Mouse (Mus musculus) CD8-positive naive resting alpha-beta T cell, adult 2 months (primary cell): ENCODE measurements around the gene Tex52.
"Not testable (repeated sequence)": the region's sequence is repeated elsewhere in the genome, so short reads cannot be mapped to it uniquely, and the experiment has no call there.

Experiments used
- DNase-seq, 2 experiments: peaks; one replicate each; pipeline ENCODE4 v3.0.0; 2022; ENCODE audit warnings: low read depth in 2 of 2, low spot score in 2 of 2

Gene Tex52

DNA sequence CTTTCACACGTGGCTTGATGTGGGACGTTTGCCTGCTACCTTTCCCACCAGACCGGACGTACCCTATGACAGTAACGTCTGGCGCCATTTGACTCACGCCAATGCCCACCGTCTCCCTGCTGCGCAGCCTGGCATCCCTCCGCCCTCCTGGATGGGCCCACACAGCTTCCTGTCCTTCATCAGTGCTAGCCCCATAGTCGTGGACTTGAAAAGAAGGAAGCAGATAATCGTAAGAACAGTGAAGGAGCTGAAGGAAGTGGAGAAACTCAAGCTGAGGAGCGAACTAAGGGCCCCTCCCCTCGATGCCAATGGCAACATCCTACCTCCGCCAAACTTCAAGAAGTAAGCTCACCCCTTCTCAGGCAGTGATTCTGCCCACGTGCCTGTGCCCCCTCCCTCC lies 4.4 kb downstream of the Tex52 start:
- no peak for DNase-seq

DNA sequence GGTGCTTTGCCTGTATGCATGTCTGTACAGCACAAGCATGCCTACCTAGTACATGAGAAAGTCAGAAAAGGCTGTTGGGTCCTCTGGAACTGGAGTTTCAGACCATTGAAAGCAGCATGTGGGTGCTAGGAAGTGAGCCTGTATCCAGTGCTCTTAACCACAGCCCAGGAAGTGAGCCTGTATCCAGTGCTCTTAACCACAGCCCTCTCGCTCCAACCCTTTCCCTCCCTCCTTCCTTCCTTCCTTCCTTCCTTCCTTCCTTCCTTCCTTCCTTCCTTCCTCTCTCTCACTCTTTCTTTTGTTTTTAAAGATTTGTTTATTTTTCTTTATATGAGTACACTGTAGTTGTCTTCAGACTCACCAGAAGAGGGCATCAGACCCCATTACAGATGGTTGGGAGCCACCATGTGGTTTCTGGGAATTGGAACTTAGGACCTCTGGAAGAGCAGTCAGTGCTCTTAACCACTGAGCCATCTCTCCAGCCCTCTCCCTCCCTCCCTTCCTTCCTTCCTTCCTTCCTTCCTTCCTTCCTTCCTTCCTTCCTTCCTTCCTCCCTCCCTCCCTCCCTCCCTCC lies 5.4 kb downstream of the Tex52 start:
- not testable (repeated sequence) for DNase-seq

DNA sequence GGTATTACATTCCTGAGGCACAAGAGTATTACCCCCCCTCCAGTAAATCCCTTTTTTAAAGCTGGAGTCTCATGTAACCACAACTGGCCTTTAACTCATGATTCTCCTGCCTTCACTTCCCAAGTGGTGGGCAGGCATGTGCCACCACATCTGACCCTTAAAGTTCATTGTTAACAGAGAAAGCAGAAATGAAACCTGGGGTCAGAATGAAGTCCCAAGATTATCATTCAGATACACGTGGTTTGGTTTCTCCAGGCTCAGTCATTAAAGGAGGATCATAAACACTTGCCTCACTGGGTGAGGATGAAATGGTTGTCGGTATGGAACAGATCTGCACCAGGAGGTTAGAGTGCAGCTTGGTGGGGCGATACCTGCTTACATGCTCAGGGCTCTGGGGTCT lies 6.0 kb downstream of the Tex52 start:
- no peak for DNase-seq

DNA sequence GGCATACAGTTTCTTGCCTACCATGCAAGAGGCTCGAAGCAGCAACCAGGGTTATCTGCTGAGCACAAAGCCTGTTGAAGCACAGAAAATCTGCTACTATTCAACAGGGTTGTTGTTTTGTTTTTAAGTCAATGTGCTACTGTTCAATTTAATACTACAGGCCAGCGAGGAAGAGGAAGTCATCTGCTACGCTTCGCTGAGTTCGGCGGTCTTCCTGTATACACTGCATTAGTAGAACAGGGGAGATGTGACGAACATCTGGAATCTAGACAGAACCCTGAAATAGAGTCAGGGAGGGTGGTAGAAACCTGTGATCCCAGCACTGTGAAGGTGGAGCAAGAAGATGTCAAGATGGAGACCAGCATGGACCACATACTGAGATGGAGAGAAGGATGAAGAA lies 8.5 kb downstream of the Tex52 start:
- no peak for DNase-seq

DNA sequence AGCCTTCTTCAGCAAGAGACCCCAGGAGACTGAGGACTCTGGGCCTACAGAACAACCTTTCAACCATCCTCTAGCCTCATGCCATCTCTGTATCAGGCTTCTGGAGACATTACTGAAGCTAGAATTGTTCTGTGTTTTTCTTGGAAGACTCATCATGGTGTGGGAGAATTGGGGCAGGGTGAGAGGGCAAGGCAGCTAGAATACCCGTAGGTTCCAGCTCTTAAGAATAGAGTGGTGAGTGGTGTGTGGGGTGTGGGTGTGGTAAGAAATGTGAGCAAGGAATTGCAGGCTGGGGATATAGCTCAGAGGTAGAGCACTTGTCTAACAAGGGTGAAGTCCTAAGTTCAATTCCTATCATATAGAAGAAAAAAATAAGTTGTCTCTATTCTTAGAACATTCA lies 9.8 kb downstream of the Tex52 start:
- no peak for DNase-seq

DNA sequence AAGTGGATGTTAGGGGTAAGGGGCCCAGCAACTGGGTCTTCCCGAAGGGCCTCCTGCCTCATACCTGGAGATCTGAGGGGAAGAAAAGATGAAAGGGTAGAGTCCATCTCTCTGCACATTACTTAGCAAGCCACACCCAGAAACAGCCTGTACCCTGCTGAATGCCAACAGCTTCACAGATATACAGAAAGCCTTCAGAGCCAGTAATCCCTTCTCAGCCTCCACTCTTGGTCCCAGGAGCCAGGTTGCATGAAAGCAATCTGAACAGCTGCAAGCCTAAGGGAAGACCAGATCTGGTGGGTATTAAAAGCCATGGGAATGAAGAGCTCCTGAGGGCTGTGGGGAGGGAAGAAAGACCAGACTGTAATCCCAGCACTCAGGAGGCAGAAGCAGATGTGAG lies 13.9 kb downstream of the Tex52 start:
- DNase-seq, result no peak

DNA sequence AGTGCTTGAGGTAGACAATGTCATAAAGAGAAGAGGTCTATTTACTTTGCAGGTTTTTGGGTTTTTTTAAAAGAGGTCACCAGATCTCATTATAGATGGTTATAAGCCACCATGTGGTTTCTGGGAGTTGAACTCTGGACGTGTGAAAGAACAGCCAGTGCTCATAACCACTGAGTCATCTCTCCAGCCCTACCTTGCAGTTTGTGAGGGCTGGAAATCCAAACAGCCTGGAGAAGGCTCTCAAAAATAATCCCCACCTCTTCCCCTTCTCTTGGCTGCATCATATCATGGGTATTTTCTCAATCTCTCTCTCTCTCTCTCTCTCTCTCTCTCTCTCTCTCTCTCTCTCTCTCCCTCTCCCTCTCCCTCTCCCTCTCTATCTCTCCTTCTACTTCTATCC lies 15.4 kb downstream of the Tex52 start:
- no peak for DNase-seq

DNA sequence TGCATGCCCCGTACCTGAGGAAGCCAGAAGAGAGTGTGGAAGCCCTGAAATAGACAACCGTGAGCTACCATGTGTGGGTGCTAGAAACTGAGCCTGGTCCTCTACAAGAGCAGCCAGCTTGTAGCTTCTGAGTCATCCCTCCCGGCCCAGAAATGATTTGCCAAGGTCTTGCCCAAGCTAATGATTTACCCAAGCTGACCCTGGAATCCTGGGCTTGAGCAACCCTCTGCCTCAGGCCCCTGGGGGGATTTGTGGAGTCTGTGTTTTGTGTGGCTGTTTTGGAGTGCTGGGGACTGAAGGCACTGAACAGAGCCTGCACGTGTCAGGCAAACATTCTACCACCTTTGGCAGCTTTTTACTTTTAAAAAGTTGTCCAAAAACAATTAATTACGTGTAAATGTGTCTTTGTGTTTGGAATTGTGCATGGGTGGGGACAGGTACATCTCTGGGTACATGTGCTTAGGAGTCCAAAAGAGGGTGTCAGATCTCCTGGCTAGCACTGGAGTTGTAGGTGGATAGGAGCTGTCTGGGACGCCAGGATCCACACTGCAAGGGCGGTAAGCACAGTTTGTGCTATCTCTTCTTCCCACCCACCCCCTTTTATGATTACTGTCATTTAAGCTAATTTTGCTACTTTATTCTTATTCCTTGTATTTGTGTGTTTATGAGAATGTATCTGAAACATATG lies 22.5 kb downstream of the Tex52 start:
- DNase-seq, result no peak

DNA sequence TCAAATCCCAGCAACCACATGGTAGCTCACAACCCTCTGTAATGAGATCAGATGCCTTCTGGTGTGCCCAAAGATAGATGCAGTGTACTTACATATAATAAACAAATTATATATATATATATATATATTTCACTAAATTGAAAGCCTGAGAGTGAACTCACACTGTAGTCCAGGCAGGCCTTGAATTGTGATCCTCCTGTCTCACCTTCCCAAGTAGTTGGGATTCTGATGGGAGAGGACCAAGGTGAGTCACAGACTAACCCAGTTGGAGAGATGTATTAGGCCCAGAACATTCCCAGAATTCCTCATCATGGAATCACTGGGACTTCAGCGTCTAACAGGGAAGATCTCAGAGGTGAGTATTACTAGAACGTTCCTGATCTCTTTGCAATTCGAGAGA lies 23.7 kb downstream of the Tex52 start, which contains the start of gene Nrip2:
TSS of gene Nrip2 (plus strand) at position 301 of the 400 bp plus-strand sequence.
- DNase-seq, result no peak

DNA sequence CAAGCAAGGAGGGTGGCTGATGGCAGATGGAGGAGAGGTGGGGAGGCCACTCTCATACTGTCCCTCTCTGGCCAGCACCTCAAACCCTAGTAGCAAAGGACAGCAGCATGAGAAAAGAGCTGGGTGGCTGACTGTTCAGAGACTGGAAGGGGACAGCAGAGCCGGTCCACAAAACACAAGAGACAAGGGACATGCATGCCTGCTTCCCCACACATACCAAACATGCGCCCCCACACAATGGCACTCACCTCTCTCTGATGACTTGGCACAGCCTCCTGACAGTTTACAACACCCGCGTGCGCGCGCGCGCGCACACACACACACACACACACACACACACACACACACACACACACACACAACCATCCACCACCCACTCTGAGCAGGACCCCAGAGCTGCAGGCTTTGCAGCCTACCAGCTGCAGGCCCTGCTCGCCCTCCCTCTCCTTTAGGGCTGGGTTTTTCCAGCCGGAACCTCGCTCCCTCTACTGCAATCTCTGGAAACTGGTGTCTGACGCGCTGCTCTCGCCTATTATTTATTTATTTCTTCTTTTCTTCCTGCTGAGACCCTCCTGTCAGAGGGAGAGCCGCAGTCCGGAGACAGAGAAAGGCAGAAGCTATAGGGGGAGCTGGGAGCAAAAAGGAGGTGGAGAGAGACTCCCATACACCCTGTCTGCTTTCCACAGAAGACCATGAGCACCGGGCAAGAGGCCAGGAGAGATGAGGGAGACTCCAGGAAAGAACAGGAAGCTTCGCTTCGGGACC lies 24.3 kb downstream of the Tex52 start:
- no peak for DNase-seq

DNA sequence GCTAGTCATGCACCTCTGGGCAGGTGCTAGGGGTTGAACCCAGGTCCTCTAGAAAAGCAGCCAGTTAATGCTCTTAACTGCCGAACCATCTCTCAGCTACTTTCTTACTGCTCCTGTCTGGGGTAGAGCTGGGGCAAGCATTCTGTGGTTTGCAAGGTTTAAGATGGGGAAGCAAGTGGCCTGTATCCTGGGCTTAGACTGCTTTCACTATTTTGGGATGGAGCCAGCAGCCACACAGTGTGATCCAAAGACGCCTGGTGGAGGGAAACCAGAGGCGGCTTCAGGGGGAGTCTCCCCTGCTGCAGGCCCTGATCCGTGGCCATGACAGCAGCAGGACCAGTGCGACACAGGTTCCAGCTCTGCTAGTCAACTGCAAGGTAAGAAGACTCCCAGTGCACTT lies 29.5 kb downstream of the Tex52 start:
- no peak for DNase-seq

DNA sequence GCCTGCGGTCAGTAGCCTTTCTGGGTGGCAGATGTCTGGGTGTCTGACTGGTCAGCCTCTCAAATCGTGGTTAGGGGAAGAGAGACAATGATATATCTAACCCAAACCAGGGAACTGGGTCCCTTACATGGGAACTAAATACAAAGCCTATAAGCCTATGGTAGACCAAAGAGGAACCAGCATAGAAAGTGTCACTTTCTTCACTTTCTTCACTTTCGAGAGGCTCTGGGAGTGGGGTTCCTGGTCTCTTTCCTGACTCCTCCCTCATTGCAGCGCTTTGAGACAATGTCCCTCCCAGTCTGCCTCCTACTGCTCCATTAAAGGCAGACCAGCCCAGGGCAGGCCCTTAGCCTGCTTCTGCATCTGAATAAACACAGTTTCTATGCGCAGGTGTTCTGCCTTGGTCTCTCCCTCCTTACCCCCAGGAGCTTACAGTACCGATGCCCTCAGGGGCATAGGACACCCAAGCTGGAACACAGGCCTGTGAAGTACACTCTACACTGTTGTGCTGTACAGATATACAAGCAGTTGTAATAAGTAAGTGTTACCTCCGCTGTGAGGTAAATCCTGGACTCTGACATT lies 33.4 kb downstream of the Tex52 start:
- no peak for DNase-seq

DNA sequence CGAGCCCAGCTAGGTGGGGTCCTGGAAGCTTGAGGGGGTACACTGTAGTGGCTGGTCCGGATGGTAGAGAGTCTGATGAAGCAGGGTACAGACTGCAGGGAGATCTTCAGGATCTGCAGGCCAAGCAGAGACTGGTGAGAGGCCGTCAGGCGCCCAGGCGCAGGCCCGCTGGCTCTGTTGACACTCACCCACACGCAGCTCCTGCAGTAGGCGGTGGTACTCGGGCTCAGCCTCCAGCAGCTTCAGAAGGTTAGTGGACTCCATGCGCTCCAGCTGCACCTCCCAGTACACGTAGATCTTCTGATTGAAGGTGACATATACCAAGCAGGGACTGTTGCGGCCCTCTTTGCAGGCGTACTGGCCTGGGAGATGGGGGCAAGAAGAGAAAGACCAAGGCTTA lies 35.0 kb downstream of the Tex52 start:
- DNase-seq, result no peak

DNA sequence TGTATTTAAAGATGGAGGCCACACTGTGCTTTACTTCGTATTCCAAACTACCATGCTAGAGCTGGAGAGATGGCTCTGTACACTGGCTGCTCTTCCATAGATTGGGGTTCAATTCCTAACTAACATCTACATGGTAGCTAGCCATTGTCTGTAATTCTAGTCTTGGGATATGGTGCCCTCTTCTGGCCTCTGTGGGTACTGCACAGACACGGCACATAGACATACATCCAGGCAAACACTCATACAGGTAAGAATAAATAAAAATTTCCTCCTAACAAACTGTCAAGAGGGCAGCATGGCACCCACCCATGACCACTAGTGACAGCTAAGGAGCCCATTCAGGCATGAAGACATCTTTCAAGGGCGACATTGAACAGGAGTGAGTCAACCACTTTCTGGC lies 35.9 kb downstream of the Tex52 start:
- DNase-seq, result peak; percentile 71 to 74

DNA sequence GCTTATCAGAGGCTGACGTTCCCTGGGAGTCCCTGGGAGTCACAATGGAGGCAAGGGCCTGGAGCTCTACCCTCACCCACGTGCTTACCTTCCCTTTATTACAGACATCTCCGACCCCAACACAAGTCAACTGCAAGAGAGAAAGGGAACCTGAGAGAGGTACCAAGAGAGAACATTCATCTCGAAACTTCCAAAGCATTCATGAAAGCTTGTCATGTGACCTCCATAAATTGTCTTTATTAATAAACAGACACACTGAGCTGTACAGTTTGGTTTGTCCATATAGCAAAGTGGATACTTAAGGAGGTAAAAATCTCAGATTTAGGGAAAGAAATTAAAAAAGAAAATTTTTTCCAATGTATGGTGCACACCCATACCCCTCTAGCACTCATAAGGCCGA lies 40.9 kb downstream of the Tex52 start:
- no peak for DNase-seq

DNA sequence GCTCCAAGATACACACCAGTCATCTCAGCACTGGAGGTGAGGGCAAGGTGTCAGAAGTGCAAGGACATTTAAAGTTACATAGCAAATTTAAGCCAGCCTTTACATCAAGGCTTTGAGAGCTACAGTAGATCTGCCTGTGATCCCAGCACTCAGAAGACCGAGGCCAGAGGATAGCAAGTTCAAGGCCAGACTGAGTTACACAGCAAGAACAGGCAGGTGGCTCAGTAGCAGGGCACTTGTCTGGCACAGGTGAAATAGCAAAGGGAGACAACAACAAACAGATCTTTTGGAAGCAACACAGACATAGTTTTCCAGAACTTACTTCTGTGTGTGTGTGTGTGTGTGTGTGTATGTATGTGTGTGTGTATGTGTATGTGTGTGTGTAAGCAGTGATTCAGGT lies 42.8 kb downstream of the Tex52 start:
- DNase-seq, result no peak

DNA sequence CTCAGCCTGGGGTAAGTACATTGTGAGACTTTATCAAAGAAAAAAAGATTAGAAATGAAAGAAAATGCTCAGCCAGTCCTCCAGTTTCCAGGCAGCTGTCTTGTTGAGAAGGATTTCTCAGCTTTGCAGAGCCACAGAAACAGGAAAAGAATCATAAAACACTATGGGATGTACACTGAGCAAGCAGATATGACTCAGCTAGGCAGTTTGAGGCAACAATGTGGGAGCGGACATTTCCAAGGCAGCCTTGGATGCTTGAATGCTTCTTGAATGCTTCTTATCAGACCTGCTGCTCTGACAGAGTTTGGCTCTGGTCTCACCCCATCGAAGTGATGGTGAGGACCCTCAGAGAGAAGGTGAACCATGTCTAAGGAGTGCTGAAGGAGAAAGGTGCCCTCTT lies 45.8 kb downstream of the Tex52 start:
- DNase-seq, result no peak

DNA sequence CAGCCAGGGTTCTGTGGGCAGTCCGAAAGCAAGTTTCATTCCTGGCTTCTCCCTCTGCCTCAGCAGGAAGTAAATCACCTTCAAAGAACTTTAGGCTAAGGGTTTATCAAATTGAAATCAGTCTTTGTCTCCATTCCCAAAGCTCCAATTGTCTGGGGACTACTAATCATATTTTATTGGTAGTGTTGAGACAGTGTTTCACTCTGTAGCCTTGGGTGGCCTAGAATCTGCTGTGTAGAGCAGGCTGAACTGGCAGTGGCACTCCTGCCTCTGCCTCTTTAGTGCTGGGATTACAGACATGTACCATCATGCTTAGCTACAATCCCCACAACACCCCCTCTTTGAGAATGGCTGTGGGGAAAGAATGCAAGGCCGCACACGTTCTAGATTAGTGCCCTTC lies 46.2 kb downstream of the Tex52 start:
- no peak for DNase-seq

DNA sequence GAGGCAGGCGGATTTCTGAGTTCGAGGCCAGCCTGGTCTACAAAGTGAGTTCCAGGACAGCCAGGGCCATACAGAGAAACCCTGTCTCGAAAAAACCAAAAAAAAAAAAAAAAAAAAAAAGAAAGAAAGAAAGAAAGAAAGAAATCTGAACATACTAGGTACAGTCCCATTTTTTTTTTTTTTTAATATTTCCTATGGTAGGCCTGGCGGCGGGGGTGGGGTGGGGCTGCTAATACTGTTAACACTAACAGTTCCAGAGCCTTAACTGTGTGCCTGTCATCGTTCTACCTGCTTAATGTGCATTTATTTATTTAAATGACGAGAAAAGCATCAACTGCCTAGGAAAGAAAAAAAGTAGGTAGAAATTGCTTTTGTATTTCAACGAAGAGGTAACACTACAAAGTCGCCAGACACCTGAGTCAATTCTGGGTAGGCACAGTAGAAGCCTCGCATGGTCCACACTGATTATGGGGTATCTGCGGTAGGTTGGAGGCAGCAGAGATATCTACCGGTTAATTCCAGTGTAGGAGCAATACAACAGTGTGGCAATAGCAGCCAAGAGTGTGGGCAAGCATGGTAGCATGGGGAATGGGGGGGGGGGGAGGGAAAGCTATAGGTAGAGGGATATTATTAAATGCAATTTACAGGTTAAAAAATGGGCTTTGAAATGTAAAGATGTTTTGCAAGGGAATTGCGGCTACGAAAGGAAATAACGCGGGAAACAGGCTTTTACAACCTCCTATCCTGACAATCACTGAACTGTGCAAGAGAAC lies 48.4 kb downstream of the Tex52 start:
- DNase-seq, result no peak

DNA sequence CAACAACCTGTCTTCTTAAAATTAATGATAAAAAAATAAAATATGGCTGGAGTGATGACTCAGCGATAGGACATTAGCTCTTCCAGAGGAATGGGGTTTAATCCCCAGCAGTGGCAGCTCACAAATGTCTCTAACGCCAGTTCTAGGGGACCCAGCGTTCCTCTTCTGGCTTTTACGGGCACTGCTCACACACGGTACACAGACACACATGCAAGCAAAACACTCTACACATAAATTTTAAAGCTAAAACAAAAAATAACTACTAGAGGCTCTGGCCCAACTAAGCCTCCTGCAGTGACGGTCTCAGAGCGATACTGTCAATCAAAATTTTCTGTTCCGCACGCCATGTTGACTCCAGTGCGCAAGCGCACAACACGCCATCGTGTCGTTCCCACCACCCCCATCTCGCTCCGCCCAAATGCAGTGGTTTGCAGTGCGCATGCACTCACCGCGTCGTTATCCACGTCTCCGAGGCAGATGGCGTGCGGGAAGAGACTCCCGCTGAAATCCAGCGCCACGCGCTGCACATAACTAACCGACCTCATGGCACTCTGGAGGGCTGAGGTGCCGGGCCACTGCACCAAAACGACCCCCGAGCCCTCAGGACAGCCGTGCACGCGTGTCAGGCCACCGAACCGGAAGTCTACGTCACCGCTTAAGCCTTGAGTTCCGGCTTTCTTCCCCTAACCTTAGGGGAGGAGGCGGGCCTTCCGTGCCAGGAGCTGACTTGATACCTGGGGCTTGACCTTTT lies 49.2 kb downstream of the Tex52 start, which contains the start of gene Itfg2:
TSS of gene Itfg2 (minus strand) at position 663 of the 751 bp plus-strand sequence.
- DNase-seq, result peak; percentile 94 to 96

DNA sequence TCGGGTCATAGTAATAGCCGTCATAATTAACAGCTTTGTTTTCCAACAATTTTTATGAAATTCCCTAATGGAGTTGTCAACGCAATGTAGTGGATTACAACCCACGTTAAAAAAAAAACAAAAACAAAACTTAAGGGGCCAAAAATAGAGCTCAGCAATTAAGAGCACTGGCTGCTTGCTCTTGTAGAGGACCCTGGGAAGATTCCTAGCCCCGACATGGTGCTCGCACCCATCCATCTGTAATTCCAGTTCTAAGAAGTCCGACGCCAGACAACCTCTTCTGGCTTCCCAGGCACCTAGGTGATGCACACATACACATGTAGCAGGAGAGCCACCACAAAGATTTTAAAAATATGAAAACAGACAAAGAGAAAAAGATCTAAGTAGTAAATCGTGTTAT lies 49.8 kb downstream of the Tex52 start:
- no peak for DNase-seq
